Mouse (Mus musculus): ENCODE measurements around the gene Sprr2a2. TPM values are rescaled to one million over a fixed set of nuclear protein-coding genes. Genes with fewer than 3 reads are reported as not detected.
A peak's percentile ranks its signal among the peaks of the same experiment; 100 is the strongest.
"Not testable (repeated sequence)": the region's sequence is repeated elsewhere in the genome, so short reads cannot be mapped to it uniquely, and the experiment has no call there.

The Sprr2a2 gene
- 0.41 TPM in 1 of 2 replicates, not detected in the other for polyA plus RNA-seq (2015; fragmentation: Nextera tagmentation; extraction: Ambion mirVana)

DNA sequence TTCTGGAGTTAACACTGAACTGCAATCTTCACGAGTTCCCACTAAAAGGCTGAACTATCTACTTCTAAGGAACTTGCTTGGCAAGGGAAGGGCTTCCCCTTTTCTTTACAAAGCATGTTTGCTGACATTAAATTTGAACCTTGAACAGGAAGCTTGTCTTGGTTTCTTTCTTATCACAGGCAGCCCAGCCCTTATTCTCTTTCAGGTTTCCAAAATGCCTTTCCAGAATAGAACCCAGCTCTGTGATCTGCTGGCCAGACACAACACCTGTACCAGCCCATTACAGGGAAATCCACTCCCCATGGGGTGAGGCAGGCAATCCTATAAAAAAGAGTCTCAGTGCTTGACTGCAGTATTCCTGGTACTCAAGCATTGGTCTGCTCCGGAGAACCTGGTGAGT lies at the start of gene Sprr2a2, which contains the start of gene Sprr2a1:
TSS of gene Sprr2a2 (plus strand) at position 352 of the 400 bp plus-strand sequence.
TSS of gene Sprr2a1 (plus strand) at position 231 of the 400 bp plus-strand sequence.
- not testable (repeated sequence) for H3K27ac ChIP-seq (ENCODE audit: low read length); H3K27me3 ChIP-seq (replicated peaks; ENCODE audit: insufficient read depth, low read length); H3K4me1 ChIP-seq (ENCODE audit: insufficient read depth, low read depth, low read length); DNase-seq (ENCODE audit: low spot score); H3K9ac ChIP-seq (replicated peaks; ENCODE audit: low read depth); H3K4me2 ChIP-seq (replicated peaks; ENCODE audit: low read depth, low read length); H3K36me3 ChIP-seq (ENCODE audit: insufficient read depth, low read length); H3K4me3 ChIP-seq (ENCODE audit: low read depth, low read length); H3K9me3 ChIP-seq (ENCODE audit: low read length); ATAC-seq
- no CpG with 5 or more reads among the region's 2 CpGs for WGBS

DNA sequence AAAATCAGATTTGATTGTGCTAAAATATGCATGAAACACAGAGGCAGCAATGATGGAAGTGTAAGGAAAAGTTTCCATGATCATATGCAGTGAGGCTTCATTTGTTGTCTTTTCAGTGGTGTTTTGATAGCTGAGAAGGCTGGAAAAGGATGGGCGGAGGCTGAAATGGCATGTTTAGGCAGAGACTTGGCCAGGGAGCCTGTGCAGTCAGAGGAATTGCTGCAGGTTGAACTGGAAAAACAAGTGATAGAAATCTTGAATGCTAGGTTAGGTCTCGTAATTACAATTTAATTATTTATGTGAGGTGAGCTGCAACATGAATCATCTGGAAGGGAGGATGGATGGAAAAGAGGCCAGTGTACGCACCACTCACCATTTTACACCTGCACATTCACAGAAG lies 45.9 kb upstream of the Sprr2a2 start:
- no peak for ATAC-seq
- no peak for DNase-seq (ENCODE audit: low spot score)
- no peak overlapping the region for H3K27ac ChIP-seq (ENCODE audit: low read length)
- H3K4me2 ChIP-seq (replicated peaks; ENCODE audit: low read depth, low read length), result no peak overlapping the region
- H3K36me3 ChIP-seq (ENCODE audit: insufficient read depth, low read length), result no peaks in the 10 kb centered on the region
- no peaks in the 10 kb centered on the region for H3K27me3 ChIP-seq (replicated peaks; ENCODE audit: insufficient read depth, low read length)
- no peak overlapping the region for H3K9ac ChIP-seq (replicated peaks; ENCODE audit: low read depth)
- no peaks in the 10 kb centered on the region for H3K4me1 ChIP-seq (ENCODE audit: insufficient read depth, low read depth, low read length)
- TF ChIP-seq CTCF (IDR thresholded peaks at IDR 0.05) (no peak), EP300 (IDR thresholded peaks at IDR 0.05) (no peak)
- H3K9me3 ChIP-seq (ENCODE audit: low read length), result no peaks in the 10 kb centered on the region
- no peak overlapping the region for H3K4me3 ChIP-seq (ENCODE audit: low read depth, low read length)
- 69% methylated on average over 3 of the region's 3 CpGs for WGBS

DNA sequence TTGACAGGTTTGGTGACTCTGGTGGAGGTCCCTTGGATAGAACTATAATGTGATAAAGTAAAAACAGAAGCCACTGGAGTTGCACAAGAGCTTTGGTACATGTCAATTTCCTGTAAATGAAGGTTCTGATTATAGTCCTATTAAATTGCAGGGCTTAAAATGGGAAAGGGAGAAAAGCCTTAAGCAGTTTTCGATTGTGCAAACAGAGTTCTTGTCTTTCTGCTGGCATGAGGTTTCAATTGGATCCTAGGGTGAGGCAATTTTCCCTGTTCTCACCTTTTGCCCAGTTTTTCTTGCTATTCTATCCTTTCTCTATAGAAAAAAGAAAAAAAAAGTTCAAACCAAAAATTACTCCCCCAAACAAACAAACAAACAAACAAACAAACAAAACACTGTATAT lies 38.8 kb upstream of the Sprr2a2 start:
- no peak overlapping the region for H3K9ac ChIP-seq (replicated peaks; ENCODE audit: low read depth)
- no peak for ATAC-seq
- H3K27ac ChIP-seq (ENCODE audit: low read length), result no peak overlapping the region
- no peak for TF ChIP-seq CTCF (IDR thresholded peaks at IDR 0.05)
- TF ChIP-seq EP300 (IDR thresholded peaks at IDR 0.05), result no peak
- no peaks in the 10 kb centered on the region for H3K4me1 ChIP-seq (ENCODE audit: insufficient read depth, low read depth, low read length)
- no peaks in the 10 kb centered on the region for H3K27me3 ChIP-seq (replicated peaks; ENCODE audit: insufficient read depth, low read length)
- H3K4me2 ChIP-seq (replicated peaks; ENCODE audit: low read depth, low read length), result no peak overlapping the region
- no peaks in the 10 kb centered on the region for H3K9me3 ChIP-seq (ENCODE audit: low read length)
- no peaks in the 10 kb centered on the region for H3K36me3 ChIP-seq (ENCODE audit: insufficient read depth, low read length)
- H3K4me3 ChIP-seq (ENCODE audit: low read depth, low read length), result no peak overlapping the region
- WGBS, result 59% methylated on average over 1 of the region's 1 CpGs
- DNase-seq (ENCODE audit: low spot score), result no peak

DNA sequence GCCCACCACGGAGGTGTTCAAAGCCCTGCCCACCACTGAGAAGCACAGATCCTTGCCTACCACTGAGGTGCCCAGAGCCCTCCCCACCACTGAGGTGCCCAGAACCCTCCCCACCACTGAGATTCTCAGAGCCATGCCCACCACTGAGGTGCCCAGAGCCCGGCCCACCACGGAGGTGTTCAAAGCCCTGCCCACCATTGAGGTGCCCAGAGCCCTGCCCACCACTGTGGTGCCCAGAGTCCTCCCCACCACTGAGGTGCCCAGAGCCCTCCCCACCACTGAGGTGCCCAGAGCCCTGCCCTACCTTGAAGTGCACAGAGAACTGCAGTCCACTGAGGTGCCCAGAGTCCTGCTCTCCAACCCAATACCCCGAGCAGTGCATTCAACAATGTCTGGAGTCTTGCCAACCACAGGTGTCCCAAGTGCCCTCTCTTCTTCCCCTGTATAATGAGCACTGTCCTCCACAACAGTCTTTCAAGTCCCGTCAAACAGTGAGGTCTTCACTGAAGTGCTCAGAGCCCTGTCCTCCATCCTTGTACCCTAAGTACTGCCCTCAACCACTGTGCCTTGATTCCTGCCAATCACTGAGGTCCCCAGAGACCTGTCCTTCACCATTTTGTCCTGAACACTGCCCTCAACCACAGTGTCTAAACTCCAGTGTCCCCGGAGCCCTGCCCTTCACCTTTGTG lies 20.1 kb upstream of the Sprr2a2 start:
- H3K27ac ChIP-seq (ENCODE audit: low read length), result no peak overlapping the region
- no peaks in the 10 kb centered on the region for H3K36me3 ChIP-seq (ENCODE audit: insufficient read depth, low read length)
- H3K27me3 ChIP-seq (replicated peaks; ENCODE audit: insufficient read depth, low read length), result no peaks in the 10 kb centered on the region
- H3K4me1 ChIP-seq (ENCODE audit: insufficient read depth, low read depth, low read length), result no peaks in the 10 kb centered on the region
- no peaks in the 10 kb centered on the region for H3K9me3 ChIP-seq (ENCODE audit: low read length)
- H3K4me3 ChIP-seq (ENCODE audit: low read depth, low read length), result no peak overlapping the region
- H3K4me2 ChIP-seq (replicated peaks; ENCODE audit: low read depth, low read length), result no peak overlapping the region
- WGBS, result 75% methylated on average over 6 of the region's 6 CpGs
- TF ChIP-seq EP300 (IDR thresholded peaks at IDR 0.05) (no peak), CTCF (IDR thresholded peaks at IDR 0.05) (no peak)
- no peak overlapping the region for H3K9ac ChIP-seq (replicated peaks; ENCODE audit: low read depth)
- no peak for DNase-seq (ENCODE audit: low spot score)
- ATAC-seq, result no peak

DNA sequence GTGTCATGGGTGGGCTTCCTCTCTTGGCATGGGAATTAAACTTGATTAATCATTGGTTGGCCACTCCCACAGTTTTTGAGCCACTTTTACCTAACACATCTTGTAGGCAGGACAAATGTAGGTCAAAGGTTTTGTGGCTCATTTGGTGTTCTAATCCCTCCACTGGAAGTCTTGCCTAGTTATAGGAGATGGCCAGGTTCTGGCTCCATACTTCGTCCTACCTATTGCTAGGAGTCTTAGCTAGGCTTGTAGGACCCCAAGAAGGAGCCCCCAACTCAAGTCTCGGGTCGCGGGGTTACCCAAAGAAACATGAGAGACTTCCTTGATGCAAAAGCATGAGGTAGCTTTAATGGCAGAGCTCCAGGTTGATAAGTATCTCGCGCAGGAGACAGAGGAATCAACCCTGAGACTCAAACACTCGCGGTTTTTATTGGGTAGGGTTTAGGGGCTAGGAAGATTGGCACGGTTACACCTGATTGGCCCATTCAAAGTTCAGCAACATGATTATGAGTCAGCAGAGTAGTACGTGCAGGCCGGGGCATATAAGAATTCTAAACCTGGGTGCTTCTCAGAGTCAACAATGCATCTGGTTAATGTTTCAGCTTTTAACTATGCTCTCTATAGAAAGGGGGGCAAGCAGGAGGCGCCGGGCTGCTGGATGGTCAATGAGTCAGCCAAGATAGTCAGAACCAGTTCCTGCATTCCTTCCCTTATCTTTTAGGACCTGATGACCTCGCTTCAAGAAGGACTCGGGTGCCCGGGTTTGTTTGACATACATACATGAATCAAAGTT lies 4.4 kb upstream of the Sprr2a2 start:
- H3K27me3 ChIP-seq (replicated peaks; ENCODE audit: insufficient read depth, low read length); H3K9me3 ChIP-seq (ENCODE audit: low read length); H3K4me1 ChIP-seq (ENCODE audit: insufficient read depth, low read depth, low read length); H3K4me2 ChIP-seq (replicated peaks; ENCODE audit: low read depth, low read length); DNase-seq (ENCODE audit: low spot score); H3K27ac ChIP-seq (ENCODE audit: low read length); H3K36me3 ChIP-seq (ENCODE audit: insufficient read depth, low read length); H3K4me3 ChIP-seq (ENCODE audit: low read depth, low read length); H3K9ac ChIP-seq (replicated peaks; ENCODE audit: low read depth): not testable (repeated sequence)
- peak; percentile 76 for ATAC-seq
- no CpG with 5 or more reads among the region's 16 CpGs for WGBS

DNA sequence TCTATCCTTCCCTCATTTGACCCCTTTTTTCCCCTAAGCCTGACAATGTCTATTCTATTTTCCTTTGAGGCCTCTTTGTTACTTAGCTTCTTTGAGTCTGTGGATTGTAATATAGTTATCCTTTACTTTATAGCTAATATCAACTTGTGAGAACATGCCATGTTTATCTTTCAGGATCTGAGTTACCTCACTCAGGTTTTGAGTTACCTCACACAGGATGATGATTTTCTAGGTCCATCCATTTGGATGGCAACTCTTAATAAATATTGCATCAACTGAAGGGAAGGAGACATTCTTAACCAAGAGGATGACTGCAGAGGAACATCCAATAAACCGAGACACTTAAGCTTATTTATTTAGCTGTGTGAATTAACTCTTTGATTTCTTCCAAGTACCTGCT lies 3.7 kb upstream of the Sprr2a2 start:
- not testable (repeated sequence) for H3K4me3 ChIP-seq (ENCODE audit: low read depth, low read length)

DNA sequence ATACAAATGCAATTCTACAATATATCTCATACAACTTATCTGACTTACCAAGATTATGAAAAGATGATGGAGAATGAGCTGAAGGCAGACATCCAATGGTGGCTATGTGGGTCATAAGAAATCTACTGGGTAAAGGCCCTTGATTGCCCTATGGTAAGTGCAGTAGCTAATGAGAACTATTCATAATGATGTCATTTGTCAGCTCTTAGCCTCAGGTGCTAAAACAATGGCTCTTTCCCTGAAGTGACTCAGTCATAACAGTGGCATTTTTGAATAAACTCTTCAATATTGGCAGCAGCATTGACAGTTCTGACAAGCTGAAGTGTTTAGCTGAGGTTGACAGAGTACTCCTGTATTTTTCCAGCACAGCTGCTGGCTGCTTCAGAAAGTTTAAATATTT lies 2.1 kb upstream of the Sprr2a2 start:
- not testable (repeated sequence) for H3K27me3 ChIP-seq (replicated peaks; ENCODE audit: insufficient read depth, low read length); H3K27ac ChIP-seq (ENCODE audit: low read length); H3K4me3 ChIP-seq (ENCODE audit: low read depth, low read length); DNase-seq (ENCODE audit: low spot score); H3K9ac ChIP-seq (replicated peaks; ENCODE audit: low read depth); H3K36me3 ChIP-seq (ENCODE audit: insufficient read depth, low read length); H3K4me2 ChIP-seq (replicated peaks; ENCODE audit: low read depth, low read length); H3K9me3 ChIP-seq (ENCODE audit: low read length); H3K4me1 ChIP-seq (ENCODE audit: insufficient read depth, low read depth, low read length)
- ATAC-seq, result peak; percentile 83

More for the DNA sequence above, 3.7 kb upstream of the Sprr2a2 start:
- not testable (repeated sequence) for H3K36me3 ChIP-seq (ENCODE audit: insufficient read depth, low read length); H3K27me3 ChIP-seq (replicated peaks; ENCODE audit: insufficient read depth, low read length); H3K4me1 ChIP-seq (ENCODE audit: insufficient read depth, low read depth, low read length); H3K9me3 ChIP-seq (ENCODE audit: low read length); DNase-seq (ENCODE audit: low spot score); H3K27ac ChIP-seq (ENCODE audit: low read length); H3K4me2 ChIP-seq (replicated peaks; ENCODE audit: low read depth, low read length); H3K9ac ChIP-seq (replicated peaks; ENCODE audit: low read depth); ATAC-seq
- WGBS, result no CpG with 5 or more reads among the region's 1 CpGs

DNA sequence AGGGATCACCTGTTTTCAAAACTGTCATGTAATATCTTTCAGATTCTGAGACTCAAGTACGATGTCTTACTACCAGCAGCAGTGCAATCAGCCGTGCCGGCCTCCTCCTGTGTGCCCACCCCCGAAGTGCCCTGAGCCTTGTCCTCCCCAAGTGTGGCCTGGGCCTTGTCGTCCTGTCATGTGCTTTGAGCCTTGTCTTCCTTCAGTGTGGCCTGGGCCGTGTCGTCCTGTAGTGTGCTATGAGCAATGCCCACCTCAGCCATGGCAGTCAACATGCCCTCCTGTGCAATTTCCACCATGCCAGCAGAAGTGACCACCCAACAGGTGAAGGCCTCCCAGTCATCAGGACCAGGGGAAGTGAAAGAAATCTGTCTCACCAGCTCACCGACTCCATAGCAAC lies 3.3 kb downstream of the Sprr2a2 start:
- peak; percentile 44 for ATAC-seq
- not testable (repeated sequence) for H3K4me2 ChIP-seq (replicated peaks; ENCODE audit: low read depth, low read length); H3K4me1 ChIP-seq (ENCODE audit: insufficient read depth, low read depth, low read length); H3K36me3 ChIP-seq (ENCODE audit: insufficient read depth, low read length); H3K27me3 ChIP-seq (replicated peaks; ENCODE audit: insufficient read depth, low read length); DNase-seq (ENCODE audit: low spot score); H3K4me3 ChIP-seq (ENCODE audit: low read depth, low read length); H3K9me3 ChIP-seq (ENCODE audit: low read length); H3K27ac ChIP-seq (ENCODE audit: low read length); H3K9ac ChIP-seq (replicated peaks; ENCODE audit: low read depth)
- WGBS, result no CpG with 5 or more reads among the region's 8 CpGs

DNA sequence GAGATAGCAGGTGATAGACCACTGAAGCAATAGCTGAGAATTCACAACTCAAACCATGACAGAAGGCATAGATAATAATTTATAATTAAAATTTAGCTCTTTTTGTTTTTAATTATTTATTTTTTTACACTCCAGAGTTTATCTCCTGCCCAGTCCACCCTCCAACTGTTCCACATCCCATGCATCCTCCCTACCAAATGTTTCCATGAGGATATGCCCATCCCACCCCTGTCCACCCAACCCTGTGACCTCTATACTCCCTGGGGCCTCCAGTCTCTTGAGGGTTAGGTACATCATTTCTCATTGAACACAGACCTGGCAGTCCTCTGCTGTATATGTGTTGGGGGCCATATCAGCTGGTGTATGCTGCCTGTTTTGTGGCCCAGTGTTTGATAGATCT lies 8.0 kb downstream of the Sprr2a2 start:
- not testable (repeated sequence) for H3K4me1 ChIP-seq (ENCODE audit: insufficient read depth, low read depth, low read length); H3K36me3 ChIP-seq (ENCODE audit: insufficient read depth, low read length); H3K9ac ChIP-seq (replicated peaks; ENCODE audit: low read depth); H3K9me3 ChIP-seq (ENCODE audit: low read length); DNase-seq (ENCODE audit: low spot score); ATAC-seq; H3K4me3 ChIP-seq (ENCODE audit: low read depth, low read length); H3K27me3 ChIP-seq (replicated peaks; ENCODE audit: insufficient read depth, low read length); H3K27ac ChIP-seq (ENCODE audit: low read length); H3K4me2 ChIP-seq (replicated peaks; ENCODE audit: low read depth, low read length)
